Mouse (Mus musculus) ovary, postnatal 36 days (tissue): ENCODE measurements around the gene Olfr685.

Source experiments
- DNase-seq: peaks from one replicate; pipeline ENCODE4 v3.0.0; 2022; ENCODE audit warnings: low spot score, mixed read lengths

Gene Olfr685

DNA sequence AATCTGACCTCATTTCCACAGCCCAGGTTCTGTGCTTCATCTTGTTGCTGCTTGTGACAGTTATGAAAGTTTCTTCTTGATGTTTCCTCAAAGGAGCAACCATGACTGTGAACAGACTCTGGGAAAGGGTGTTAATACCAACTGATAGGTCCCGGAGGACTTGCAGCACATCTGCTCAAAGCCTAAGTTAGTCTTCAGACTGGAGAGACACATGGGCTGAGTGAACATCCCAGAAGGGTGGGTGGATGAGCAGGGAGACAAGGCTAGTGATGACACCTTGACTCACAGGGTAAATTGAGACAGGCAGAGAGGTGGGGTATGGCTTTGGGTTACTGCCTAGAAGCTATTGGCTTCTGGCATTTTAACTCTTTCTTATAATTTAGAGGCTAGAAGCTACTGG lies at the start of gene Olfr685:
TSS of gene Olfr685 (minus strand) at position 101 of the 400 bp plus-strand sequence.
- no peak for DNase-seq

- no peak for DNase-seq
Measured at GRCm38 (mm10) chr7:105229386-105229785, 43.6 kb upstream of the Olfr685 start.

DNA sequence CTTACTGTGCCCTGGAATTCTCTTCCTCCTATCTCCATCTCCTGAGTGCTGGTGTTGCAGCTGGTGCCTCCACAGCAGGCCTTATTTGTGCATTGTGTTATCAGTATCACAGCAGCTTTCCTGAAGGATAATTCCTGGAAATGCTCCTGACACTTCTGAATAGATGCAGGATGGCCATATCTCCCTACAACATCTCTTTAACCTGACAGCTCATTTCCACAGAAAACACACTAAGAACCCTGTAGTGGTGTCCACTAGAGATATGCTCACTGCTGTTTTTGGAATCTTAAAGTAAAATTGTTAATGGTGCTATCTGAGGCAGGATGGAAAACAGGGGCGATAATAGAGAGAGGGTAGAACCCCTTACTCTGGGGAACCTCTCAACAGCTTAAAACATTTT lies 42.3 kb upstream of the Olfr685 start:
- DNase-seq = no peak

GRCm38 (mm10) chr7:105226703-105227102 lies 40.9 kb upstream of the Olfr685 start:
- DNase-seq = no peak

DNA sequence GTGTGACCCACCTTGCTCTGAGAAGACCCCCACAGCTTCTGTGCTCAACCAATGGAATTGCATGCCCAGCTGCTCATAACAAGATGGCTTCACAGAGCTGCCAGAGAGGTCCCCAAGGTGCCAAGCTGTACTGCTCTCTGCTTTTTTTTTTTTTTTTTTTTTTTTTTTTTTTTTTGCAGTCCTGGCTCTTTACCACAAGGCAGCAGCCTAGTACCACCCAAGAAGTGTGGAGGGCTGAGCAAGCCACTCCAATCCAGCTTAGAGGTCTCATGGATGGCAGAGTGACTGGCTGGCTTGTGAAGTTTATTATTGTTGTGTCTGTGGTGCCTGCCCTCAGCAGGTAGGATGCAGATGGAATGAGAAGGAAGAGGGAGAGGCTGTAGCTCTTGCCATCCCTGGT lies 40.3 kb upstream of the Olfr685 start:
- no peak for DNase-seq

DNA sequence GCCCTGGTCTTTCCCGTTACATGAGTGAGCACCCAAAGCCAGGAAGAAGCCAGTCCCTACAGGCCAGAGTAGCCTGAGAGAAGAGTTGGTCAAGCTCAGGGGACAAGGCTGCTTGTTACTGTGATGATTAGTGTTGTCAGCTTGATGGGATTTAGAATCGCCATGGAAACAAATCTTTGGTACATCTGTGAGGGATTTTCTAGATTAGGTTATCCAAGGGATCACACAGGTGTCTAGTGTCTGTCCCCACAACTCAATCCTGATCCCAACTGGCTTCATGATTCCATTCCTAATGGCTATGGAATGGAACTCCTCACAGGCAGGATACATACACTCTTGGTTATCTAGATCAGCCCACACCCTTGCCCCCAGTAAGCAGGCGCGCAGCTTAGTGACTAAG lies 32.5 kb upstream of the Olfr685 start:
- DNase-seq = no peak

DNA sequence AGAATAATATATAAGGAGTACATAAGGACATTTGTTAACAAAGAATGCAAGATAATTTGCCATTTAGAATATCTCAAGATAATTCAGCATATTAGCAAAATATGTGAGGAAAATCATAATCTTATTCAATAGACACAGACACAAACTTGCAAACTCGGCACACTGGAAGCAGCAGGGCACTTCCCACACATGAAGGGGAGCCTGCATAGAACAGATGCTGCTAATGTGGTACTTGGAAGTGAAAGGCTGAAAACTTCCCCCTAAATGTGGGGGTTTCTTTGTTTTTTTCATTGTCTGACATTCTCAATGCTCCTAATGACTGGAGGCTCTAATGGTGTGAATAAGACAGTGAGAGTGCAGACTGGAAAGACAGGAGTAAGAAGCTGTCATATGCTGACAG lies 28.9 kb upstream of the Olfr685 start:
- no peak for DNase-seq

- no peak for DNase-seq
Measured at GRCm38 (mm10) chr7:105207385-105207784, 21.6 kb upstream of the Olfr685 start, which contains the start of gene Olfr686. Gene Olfr686, minus strand, starts transcription at chr7:105207485.

- no peak for DNase-seq
Measured at GRCm38 (mm10) chr7:105170773-105171172, 15.0 kb downstream of the Olfr685 start.

GRCm38 (mm10) chr7:105163553-105163952 lies 22.3 kb downstream of the Olfr685 start, which contains the start of gene Olfr684:
Gene Olfr684, minus strand, starts transcription at chr7:105163653.
- DNase-seq = no peak

DNA sequence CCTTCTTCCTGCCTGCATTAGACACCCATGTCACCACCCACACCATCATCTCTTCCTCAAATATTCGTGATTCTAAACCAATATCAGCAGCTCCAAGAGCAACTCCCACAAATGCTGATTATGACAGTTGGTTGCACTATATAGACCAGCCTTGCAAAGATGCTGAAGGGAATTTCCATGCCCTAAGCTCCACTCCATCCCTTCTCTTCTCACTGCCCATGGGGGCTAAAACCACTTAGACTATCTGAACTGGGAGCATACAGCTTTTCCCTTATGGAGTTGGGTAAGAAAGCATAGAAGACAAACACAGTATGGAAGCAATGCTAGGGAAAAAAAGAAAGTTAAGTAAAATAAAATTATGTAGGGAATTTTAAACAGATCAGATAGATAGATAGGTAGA lies 38.9 kb downstream of the Olfr685 start, which contains the start of gene Olfr683:
TSS of gene Olfr683 (minus strand) at position 101 of the 400 bp plus-strand sequence.
- no peak for DNase-seq

GRCm38 (mm10) chr7:105141275-105141674 lies 44.5 kb downstream of the Olfr685 start:
- no peak for DNase-seq
